Mouse (Mus musculus): ENCODE measurements around the gene Cdk5r2. TPM values are rescaled to one million over a fixed set of nuclear protein-coding genes. Genes with fewer than 3 reads are reported as not detected.
"Not testable (repeated sequence)": the region's sequence is repeated elsewhere in the genome, so short reads cannot be mapped to it uniquely, and the experiment has no call there.

Cdk5r2 gene
- polyA plus RNA-seq, 1 experiment from 2014 or later: not detected

DNA sequence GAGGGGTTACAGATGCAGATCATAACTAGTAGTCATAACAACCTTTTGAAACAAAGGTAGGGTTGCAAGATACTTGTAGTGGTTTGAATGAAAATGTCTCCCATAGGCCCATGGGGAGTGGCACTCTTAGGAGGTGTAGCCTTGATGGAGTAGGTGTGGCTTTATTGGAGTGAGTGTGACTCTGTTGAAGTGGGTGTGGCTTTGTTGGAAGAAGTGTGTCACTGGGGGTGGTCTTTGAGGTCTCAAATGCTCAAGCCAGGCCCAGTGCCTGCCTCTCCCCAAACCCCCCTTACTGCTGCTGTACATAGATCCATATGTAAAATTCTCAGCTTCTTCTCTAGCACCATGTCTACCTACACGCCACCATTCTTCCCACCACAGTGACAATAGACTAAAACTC is 36.2 kb upstream of the Cdk5r2 start:
- Histone ChIP-seq H3K27ac (no peak overlapping the region), H3K36me3 (no peaks in the 10 kb centered on the region), H3K4me3 (no peak overlapping the region), H3K4me1 (peaks cover 10% of the 10 kb centered on the region; the same call in 1 of the 2 replicates), H3K27me3 (ENCODE audit: low read depth, poor library complexity, severe bottlenecking) (0 out of 2 replicates have a peak, but pooled peaks cover under 1% of the 10 kb centered on the region), H3K9me3 (replicated peaks) (no peaks in the 10 kb centered on the region)
- DNase-seq (ENCODE audit: low spot score): no peak
- WGBS: 97% methylated on average over 1 of the region's 1 CpGs

DNA sequence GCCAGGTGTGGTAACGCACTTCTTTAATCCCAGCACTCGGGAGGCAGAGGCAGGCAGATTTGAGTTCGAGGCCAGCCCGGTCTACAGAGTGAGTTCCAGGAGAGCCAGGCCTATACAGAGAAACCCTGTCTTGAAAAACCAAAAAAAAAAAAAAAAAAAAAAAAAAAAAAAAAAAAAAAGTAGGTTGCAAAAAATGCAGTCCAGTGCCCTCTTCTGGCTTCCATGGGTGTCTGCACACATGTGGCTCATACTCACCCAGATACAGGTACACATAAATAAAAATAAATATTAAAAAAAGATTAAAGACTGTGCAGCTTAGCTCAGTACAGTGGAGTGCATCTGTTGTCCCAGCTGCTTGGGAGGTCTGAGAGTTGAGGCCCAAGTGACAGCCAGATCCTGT is 31.1 kb upstream of the Cdk5r2 start:
- 93% methylated on average over 4 of the region's 4 CpGs for WGBS
- H3K4me1 ChIP-seq; H3K9me3 ChIP-seq (replicated peaks); H3K27ac ChIP-seq; H3K27me3 ChIP-seq (ENCODE audit: low read depth, poor library complexity, severe bottlenecking); H3K36me3 ChIP-seq; H3K4me3 ChIP-seq; DNase-seq (ENCODE audit: low spot score): not testable (repeated sequence)

DNA sequence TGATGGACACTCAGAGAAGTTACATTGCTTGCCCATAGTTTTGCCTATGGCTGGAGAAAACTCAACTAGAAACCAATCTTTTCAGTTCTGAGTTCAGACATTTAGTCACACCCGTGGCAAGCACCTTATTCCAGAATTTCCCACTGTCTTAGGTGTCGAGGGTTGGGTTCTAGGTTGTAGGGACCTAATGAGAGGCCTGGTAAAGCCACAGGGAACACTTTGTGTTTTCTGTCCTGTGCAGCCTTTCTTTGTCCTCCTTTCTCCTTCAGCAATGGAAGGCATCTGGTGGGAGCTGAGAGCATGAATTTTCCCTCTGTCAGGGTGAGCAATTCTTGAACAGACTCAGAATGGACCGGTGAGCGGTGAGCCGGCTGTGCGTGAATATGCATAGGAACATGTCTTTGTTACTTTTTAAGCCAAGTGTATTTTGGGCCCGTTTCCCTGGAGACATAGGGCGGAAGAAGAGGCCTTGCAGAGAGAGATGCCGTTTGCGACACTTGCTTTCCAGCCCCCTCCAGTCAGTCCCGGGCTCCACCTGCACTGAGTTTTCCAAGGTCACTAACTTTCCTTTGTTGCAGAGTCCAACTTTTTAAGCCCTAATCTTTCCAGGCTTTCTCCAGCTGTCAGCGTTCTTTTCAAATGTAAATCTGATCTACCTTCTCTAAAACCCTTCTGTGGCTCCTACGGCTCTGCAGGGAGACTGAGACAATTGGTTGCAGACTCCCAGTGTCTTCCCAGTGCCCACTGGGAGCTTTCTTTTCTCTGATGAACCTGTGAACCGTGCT is 30.0 kb upstream of the Cdk5r2 start:
- H3K27ac ChIP-seq: no peak overlapping the region
- no peaks in the 10 kb centered on the region for H3K9me3 ChIP-seq (replicated peaks)
- WGBS: 40% methylated on average over 14 of the region's 14 CpGs
- DNase-seq (ENCODE audit: low spot score): no peak
- no peaks in the 10 kb centered on the region for H3K4me1 ChIP-seq
- H3K36me3 ChIP-seq: no peaks in the 10 kb centered on the region
- H3K4me3 ChIP-seq: no peak overlapping the region
- no peaks in the 10 kb centered on the region; the same call in 1 of the 2 replicates for H3K27me3 ChIP-seq (ENCODE audit: low read depth, poor library complexity, severe bottlenecking)

DNA sequence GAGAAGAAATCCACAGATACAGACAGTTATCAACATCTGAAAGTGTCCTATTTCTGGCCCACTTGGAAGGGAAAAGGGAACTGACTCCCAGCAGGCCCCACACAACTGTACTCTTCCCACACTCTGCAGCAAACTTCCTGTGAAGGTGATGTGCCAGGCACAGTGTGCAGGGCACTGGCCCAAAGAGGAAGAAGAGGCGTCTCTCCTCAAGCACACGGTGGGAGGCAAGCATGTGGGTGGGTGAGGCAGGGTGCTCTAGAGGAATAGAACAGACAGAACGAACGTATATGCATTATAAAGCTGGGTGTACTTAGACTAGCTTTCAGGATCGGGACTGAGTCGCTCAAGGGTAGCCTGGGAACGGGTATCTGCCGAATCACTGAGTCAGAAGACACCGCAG is 24.7 kb upstream of the Cdk5r2 start:
- WGBS: 82% methylated on average over 9 of the region's 9 CpGs
- H3K27ac ChIP-seq: no peak overlapping the region
- DNase-seq (ENCODE audit: low spot score): no peak
- no peaks in the 10 kb centered on the region for H3K36me3 ChIP-seq
- H3K4me3 ChIP-seq: no peak overlapping the region
- H3K9me3 ChIP-seq (replicated peaks): no peaks in the 10 kb centered on the region
- no peaks in the 10 kb centered on the region for H3K27me3 ChIP-seq (ENCODE audit: low read depth, poor library complexity, severe bottlenecking)
- H3K4me1 ChIP-seq: no peaks in the 10 kb centered on the region

DNA sequence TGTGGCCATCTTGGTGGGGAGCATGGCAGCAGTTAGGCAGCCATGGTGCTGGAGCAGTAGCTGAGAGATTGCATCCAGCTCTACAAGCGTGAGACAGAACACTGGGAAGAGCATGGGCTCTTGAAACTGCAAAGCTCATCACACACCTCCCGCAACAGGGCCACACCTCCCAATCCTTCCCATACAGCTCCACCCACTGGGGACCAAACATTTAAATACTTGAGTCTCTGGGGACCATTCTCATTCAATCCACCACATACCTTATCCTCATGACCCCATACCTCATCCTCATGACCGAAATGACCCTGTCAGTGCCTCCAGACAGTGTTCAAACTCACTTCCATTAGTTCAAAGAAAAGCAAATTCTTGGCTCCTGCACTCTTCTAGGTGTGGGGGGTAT is 21.5 kb upstream of the Cdk5r2 start:
- H3K27me3 ChIP-seq (ENCODE audit: low read depth, poor library complexity, severe bottlenecking): no peaks in the 10 kb centered on the region
- no peaks in the 10 kb centered on the region for H3K4me1 ChIP-seq
- 86% methylated on average over 3 of the region's 3 CpGs for WGBS
- H3K27ac ChIP-seq: no peak overlapping the region
- no peaks in the 10 kb centered on the region for H3K9me3 ChIP-seq (replicated peaks)
- no peak overlapping the region for H3K4me3 ChIP-seq
- no peaks in the 10 kb centered on the region for H3K36me3 ChIP-seq
- no peak for DNase-seq (ENCODE audit: low spot score)

DNA sequence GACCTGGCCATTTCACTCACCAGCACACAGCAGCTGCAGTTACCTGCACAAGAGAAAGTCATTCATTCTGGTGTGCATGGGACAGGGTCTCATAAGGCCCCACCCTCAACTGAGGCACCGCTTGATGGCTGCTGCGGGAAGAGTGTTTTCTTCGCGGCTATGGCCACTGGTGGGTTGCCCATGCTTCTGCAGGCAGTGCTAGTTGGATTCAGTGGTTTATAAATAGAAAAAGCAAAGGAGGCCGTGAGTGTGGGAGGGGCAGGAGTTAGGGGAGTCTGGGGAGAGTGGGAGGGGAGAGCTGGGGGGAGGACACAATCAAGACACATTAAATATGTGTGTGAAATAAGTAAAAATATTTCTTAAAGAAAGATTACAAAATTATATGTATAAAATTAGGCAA is 11.6 kb upstream of the Cdk5r2 start:
- no peak for DNase-seq (ENCODE audit: low spot score)
- WGBS: 87% methylated on average over 5 of the region's 5 CpGs
- Histone ChIP-seq H3K9me3 (replicated peaks) (no peaks in the 10 kb centered on the region), H3K27ac (no peak overlapping the region), H3K4me3 (no peak overlapping the region), H3K36me3 (no peaks in the 10 kb centered on the region), H3K27me3 (ENCODE audit: low read depth, poor library complexity, severe bottlenecking) (no peaks in the 10 kb centered on the region), H3K4me1 (peaks cover 5% of the 10 kb centered on the region; the same call in 1 of the 2 replicates)

DNA sequence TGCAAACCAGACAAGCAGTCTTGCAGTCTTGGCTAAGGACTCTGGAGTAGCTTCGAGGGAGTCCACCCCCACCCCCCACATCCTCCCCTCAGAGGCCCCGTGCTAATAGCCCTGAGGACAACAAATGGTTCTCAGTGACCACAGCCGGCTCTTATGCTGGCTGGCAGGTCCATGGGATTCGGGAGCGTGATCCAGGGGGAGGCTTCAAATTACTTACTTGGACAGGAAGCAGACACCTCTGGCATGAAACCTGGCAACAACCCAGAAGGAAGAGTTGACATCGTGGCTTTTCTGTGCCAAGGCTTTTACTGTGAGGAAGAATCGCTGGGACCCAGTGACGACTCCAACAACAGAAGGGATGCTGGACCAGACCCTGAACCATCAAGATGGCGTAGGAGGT is 8.4 kb upstream of the Cdk5r2 start:
- DNase-seq (ENCODE audit: low spot score): no peak
- Histone ChIP-seq H3K9me3 (replicated peaks) (no peaks in the 10 kb centered on the region), H3K36me3 (no peaks in the 10 kb centered on the region), H3K4me3 (no peak overlapping the region), H3K27me3 (ENCODE audit: low read depth, poor library complexity, severe bottlenecking) (peaks cover 30% of the 10 kb centered on the region), H3K27ac (no peak overlapping the region), H3K4me1 (peaks cover 5% of the 10 kb centered on the region; the same call in 1 of the 2 replicates)
- WGBS: 32% methylated on average over 9 of the region's 9 CpGs

DNA sequence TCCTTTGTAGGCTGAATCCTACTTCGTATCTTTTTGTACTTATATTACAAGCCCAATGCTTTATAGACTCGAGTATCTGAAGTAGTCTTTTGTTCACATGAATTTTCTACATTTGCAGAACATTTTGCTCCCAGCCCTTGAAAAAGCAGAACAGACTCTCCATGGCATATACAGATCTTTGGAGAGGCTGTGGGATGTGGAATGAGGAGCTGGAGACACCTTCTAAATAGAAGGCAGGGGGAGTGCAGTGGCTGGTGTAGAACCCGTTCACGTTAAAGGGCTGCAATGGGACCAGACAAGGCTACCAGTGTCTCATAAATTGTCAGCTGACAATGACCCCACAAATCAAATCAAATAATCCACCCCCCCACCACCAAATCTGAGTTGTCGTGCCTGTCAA is 5.8 kb upstream of the Cdk5r2 start:
- H3K9me3 ChIP-seq (replicated peaks): no peaks in the 10 kb centered on the region
- H3K4me1 ChIP-seq: peaks cover 6% of the 10 kb centered on the region
- no peak for DNase-seq (ENCODE audit: low spot score)
- H3K4me3 ChIP-seq: no peak overlapping the region
- peaks cover 56% of the 10 kb centered on the region for H3K27me3 ChIP-seq (ENCODE audit: low read depth, poor library complexity, severe bottlenecking)
- no peaks in the 10 kb centered on the region for H3K36me3 ChIP-seq
- 60% methylated on average over 5 of the region's 5 CpGs for WGBS
- H3K27ac ChIP-seq: no peak overlapping the region

DNA sequence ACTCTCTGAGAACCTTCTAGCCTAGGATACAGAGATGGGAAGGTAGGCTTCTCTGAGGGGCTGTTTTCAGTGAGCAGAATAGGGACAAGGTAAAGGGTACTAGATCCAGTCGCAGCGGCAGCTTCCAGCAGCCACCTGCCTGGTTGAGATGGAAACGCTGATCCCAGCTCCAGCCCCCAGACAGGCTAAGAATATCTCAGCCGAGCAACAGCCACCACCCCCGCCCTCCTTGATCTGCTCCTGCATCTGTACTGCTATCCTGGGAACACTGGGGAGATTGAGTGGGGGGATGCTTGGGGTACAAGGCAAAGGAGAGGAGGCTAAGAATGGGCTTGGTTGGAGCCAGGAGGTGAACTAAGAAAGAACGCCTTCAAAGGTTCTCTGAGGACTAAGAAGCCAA is 4.5 kb upstream of the Cdk5r2 start:
- no peak for DNase-seq (ENCODE audit: low spot score)
- Histone ChIP-seq H3K9me3 (replicated peaks) (no peaks in the 10 kb centered on the region), H3K27me3 (ENCODE audit: low read depth, poor library complexity, severe bottlenecking) (peaks cover 69% of the 10 kb centered on the region), H3K36me3 (no peaks in the 10 kb centered on the region), H3K4me3 (no peak overlapping the region), H3K27ac (no peak overlapping the region), H3K4me1 (peaks cover 18% of the 10 kb centered on the region)
- 22% methylated on average over 6 of the region's 6 CpGs for WGBS

DNA sequence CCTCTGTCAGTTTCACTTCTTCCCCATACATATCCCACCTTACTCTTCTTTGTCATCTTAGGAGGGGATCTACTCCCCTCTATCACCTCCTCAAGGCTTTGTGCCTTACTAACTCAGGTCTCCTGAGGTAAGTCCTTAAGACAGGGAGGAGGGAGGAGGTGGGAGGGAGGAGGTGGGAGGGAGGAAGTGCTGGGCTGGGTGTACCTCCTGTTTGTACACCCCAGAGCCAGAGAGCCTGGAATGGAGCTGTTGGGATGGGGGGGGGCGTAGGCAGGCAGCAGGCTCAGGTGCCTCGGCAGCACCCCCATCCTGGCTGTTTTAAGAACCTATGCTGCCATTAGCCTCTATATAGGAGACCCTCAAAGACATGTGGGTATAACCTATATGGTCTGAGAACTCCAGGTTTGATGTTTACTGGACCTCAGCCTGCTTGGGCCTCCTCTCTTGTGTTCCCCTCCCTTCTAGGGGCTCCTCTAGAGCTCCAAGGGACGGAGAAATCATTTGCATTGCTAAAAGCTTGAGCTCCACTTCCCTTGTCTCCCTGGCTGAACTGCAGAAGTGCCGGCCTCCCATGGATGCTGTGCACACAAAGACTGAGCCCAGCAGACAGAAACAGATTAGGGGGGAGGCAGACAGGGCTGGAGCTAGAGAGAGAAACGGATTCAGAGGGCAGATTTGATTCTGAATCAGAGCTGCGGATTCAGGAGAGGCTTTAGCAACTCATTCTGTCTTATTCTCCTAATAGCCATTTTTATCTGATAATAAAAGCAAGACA is 3.5 kb upstream of the Cdk5r2 start:
- DNase-seq (ENCODE audit: low spot score): no peak
- WGBS: 24% methylated on average over 6 of the region's 6 CpGs

DNA sequence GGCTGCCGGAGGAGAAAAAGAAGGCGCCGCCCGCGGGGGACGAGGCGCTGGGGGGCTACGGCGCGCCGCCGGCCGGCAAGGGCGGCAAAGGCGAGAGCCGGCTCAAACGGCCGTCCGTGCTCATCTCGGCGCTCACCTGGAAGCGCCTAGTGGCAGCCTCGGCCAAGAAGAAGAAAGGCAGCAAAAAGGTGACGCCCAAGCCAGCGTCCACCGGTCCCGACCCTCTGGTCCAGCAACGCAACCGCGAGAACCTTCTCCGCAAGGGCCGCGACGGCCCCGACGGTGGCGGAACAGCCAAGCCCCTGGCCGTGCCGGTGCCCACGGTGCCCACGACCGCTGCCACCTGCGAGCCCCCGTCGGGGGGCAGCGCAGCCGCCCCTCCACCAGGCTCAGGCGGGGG is 422 bp downstream of the Cdk5r2 start:
- peaks cover 34% of the 10 kb centered on the region for H3K4me1 ChIP-seq
- H3K4me3 ChIP-seq: peak overlapping the region; percentile 73
- peak; percentile 73 for DNase-seq (ENCODE audit: low spot score)
- peak overlapping the region; percentile 61 for H3K27ac ChIP-seq
- peaks cover 100% of the 10 kb centered on the region for H3K27me3 ChIP-seq (ENCODE audit: low read depth, poor library complexity, severe bottlenecking)
- WGBS: under 1% methylated on average over 48 of the region's 48 CpGs
- no peaks in the 10 kb centered on the region for H3K36me3 ChIP-seq
- H3K9me3 ChIP-seq (replicated peaks): no peaks in the 10 kb centered on the region

More for the DNA sequence above, 3.5 kb upstream of the Cdk5r2 start:
- no peaks in the 10 kb centered on the region for H3K36me3 ChIP-seq
- no peak overlapping the region for H3K4me3 ChIP-seq
- H3K9me3 ChIP-seq (replicated peaks): no peaks in the 10 kb centered on the region
- peaks cover 78% of the 10 kb centered on the region for H3K27me3 ChIP-seq (ENCODE audit: low read depth, poor library complexity, severe bottlenecking)
- H3K4me1 ChIP-seq: peaks cover 25% of the 10 kb centered on the region
- no peak overlapping the region for H3K27ac ChIP-seq

DNA sequence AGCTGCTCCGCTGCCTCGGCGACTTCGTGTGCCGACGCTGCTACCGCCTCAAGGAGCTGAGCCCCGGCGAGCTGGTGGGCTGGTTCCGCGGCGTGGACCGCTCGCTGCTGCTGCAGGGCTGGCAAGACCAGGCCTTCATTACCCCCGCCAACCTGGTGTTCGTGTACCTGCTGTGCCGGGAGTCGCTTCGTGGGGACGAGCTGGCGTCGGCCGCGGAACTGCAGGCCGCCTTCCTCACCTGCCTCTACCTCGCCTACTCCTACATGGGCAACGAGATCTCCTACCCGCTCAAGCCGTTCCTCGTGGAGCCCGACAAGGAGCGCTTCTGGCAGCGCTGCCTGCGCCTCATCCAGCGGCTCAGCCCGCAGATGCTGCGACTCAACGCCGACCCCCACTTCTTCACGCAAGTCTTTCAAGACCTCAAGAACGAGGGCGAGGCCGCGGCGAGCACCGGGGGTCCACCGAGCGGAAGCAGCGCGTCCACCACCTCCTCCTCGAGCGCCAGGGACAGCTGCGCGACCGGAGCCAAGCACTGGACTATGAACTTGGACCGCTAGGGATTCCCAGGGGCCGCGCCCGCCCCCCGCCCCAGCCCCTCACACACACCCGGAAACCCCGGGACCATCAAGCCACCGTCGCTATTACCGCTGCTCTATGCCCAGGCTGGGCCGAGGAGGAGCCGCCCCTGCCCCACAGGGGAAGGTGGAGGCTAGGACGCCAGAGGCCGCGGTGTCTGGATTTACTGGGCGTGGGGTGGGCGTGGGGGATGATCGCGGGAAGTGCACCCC is 1.1 kb downstream of the Cdk5r2 start:
- peaks cover 34% of the 10 kb centered on the region for H3K4me1 ChIP-seq
- WGBS: under 1% methylated on average over 74 of the region's 74 CpGs
- peak overlapping the region; percentile 73 for H3K4me3 ChIP-seq
- H3K36me3 ChIP-seq: no peaks in the 10 kb centered on the region
- 0 out of 2 replicates have a peak overlapping the region, but pooled peaks have one; percentile 61 for H3K27ac ChIP-seq
- peak; percentile 58 for DNase-seq (ENCODE audit: low spot score)
- H3K9me3 ChIP-seq (replicated peaks): no peaks in the 10 kb centered on the region
- H3K27me3 ChIP-seq (ENCODE audit: low read depth, poor library complexity, severe bottlenecking): peaks cover 100% of the 10 kb centered on the region

DNA sequence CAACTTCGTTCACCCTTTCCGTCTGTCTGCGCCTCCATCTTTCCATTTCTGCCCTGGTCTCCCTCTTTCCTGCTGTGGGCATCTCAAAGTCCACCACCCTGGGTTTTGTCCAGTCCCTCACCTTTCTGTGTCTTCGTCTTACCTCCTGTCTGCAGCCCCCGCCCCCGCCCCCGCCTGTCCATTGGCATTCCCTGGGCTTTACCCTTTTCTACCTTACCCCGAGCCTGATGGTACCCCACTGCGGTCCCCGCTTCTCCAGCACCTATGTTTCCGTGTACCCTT is 1.6 kb downstream of the Cdk5r2 start:
- Histone ChIP-seq H3K4me1 (peaks cover 34% of the 10 kb centered on the region), H3K9me3 (replicated peaks) (no peaks in the 10 kb centered on the region), H3K27ac (no peak overlapping the region), H3K27me3 (ENCODE audit: low read depth, poor library complexity, severe bottlenecking) (peaks cover 99% of the 10 kb centered on the region), H3K4me3 (peak overlapping the region; percentile 73; the same call in 1 of the 2 replicates), H3K36me3 (no peaks in the 10 kb centered on the region)
- no peak for DNase-seq (ENCODE audit: low spot score)
- 3% methylated on average over 11 of the region's 11 CpGs for WGBS

Data from limb, embryonic 10.5 days (tissue).